18 mouse cellular contexts compared by ENCODE assay signal in the genomic region with DNA sequence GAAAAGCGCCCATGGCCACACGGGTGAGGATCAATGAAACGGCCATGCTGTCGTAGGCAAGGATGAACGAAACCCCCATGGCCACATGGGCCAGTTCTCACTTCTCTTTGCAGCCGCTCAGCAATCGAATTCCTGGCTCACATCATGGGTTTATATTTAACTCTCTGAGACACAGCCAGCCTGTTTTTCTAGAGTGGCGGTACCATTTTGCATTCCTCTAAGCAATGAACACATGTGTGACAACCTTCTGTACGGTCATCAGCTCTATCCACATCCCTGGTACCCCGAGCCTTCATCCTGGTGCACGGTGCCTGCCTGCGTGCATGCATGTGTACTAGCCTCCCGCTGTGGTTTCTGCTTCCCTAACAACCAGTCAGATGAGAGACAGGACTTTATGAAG. TPM values are rescaled to one million over a fixed set of nuclear protein-coding genes. Genes with fewer than 3 reads are reported as not detected.
DNase-seq lines count a peak whose midpoint lies in the region; ATAC-seq and TF ChIP-seq lines count a peak whose summit lies in the region.
"Had no signal": no experiment of that assay in that cellular context is flagged by ENCODE, and none has a peak within 500 bp of the region (broad histone marks: within the 10 kb centered on the region; RNA-seq: fewer than 3 reads in every experiment).

No protein-coding gene starts in this region.

- DNase-seq in frontal cortex, postnatal 10 days (ENCODE audit: low spot score in 2 of 2): no peak
- peak; percentile 53 for DNase-seq in kidney, adult 9 months
- no peak for DNase-seq in kidney, adult 18-20 months
- DNase-seq in liver, postnatal 0 days: no peak
- DNase-seq in telencephalon, adult 2 months (ENCODE audit: low read depth, low spot score): peak; percentile 34
- DNase-seq in adrenal gland, postnatal 4 days (ENCODE audit: low spot score in 2 of 2): no peak
- DNase-seq: cerebellum, adult 11 months; cerebellum, postnatal 25 days; gastrocnemius, postnatal 14 days; left cerebral cortex, postnatal 4 days; thymus, postnatal 36 days had no signal

- no peak for TF ChIP-seq CTCF in liver, postnatal 0 days (IDR thresholded peaks at IDR 0.05; ENCODE audit: low read depth)

- no peaks in the 10 kb centered on the region for H3K27me3 ChIP-seq in liver, postnatal 0 days (ENCODE audit: insufficient read depth, low read length)
- H3K27me3 ChIP-seq in liver, embryonic 12.5 days (replicated peaks): no peaks in the 10 kb centered on the region
- H3K27me3 ChIP-seq: forebrain, embryonic 15.5 days; hindbrain, embryonic 12.5 days had no signal

- H3K36me3 ChIP-seq in liver, postnatal 0 days (replicated peaks; ENCODE audit: insufficient read depth, low read length): no peaks in the 10 kb centered on the region
- H3K36me3 ChIP-seq in liver, embryonic 12.5 days: no peaks in the 10 kb centered on the region
- H3K36me3 ChIP-seq: forebrain, embryonic 15.5 days had no signal

- 73% methylated on average over 13 of the region's 13 CpGs for WGBS in liver, postnatal 0 days (ENCODE audit: insufficient replicate concordance)
- WGBS in liver, embryonic 12.5 days (ENCODE audit: insufficient replicate concordance): 73% methylated on average over 13 of the region's 13 CpGs

- ATAC-seq in frontal cortex, adult (ENCODE audit: low TSS enrichment): peak; percentile 58
- peak; percentile 23; the same call in 1 of the 2 replicates for ATAC-seq in liver, postnatal 0 days
- ATAC-seq in liver, embryonic 12.5 days: no peak
- ATAC-seq: activated CD4-positive, CD25-positive, alpha-beta regulatory T cell, adult 4 months; forebrain, embryonic 15.5 days; midbrain, embryonic 16.5 days had no signal

- no peak for TF ChIP-seq EP300 in liver, postnatal 0 days (IDR thresholded peaks at IDR 0.05; ENCODE audit: low read depth)

- no peak overlapping the region for H3K4me2 ChIP-seq in liver, postnatal 0 days (ENCODE audit: low read depth, low read length)
- H3K4me2 ChIP-seq in liver, embryonic 12.5 days: no peak overlapping the region
- H3K4me2 ChIP-seq: forebrain, embryonic 15.5 days; hindbrain, embryonic 12.5 days had no signal

- peaks cover 40% of the 10 kb centered on the region for H3K4me1 ChIP-seq in liver, postnatal 0 days (ENCODE audit: insufficient read depth)
- H3K4me1 ChIP-seq in liver, embryonic 12.5 days: peaks cover 31% of the 10 kb centered on the region
- H3K4me1 ChIP-seq: hindbrain, embryonic 12.5 days had no signal

- no peaks in the 10 kb centered on the region for H3K9me3 ChIP-seq in liver, postnatal 0 days (ENCODE audit: low read length)
- H3K9me3 ChIP-seq in liver, embryonic 12.5 days (replicated peaks): no peaks in the 10 kb centered on the region
- H3K9me3 ChIP-seq: forebrain, embryonic 15.5 days; hindbrain, embryonic 12.5 days had no signal

- H3K27ac ChIP-seq in liver, postnatal 0 days (ENCODE audit: low read depth): no peak overlapping the region
- no peak overlapping the region for H3K27ac ChIP-seq in liver, embryonic 12.5 days
- H3K27ac ChIP-seq: forebrain, embryonic 15.5 days; hindbrain, embryonic 12.5 days; macrophage had no signal

- H3K4me3 ChIP-seq in liver, postnatal 0 days (ENCODE audit: low read depth, low read length): no peak overlapping the region
- H3K4me3 ChIP-seq in liver, embryonic 12.5 days: no peak overlapping the region
- H3K4me3 ChIP-seq: forebrain, embryonic 15.5 days; hindbrain, embryonic 12.5 days had no signal

- no peak overlapping the region for H3K9ac ChIP-seq in liver, postnatal 0 days (replicated peaks)
- H3K9ac ChIP-seq in liver, embryonic 12.5 days: no peak overlapping the region
- H3K9ac ChIP-seq: forebrain, embryonic 15.5 days; hindbrain, embryonic 12.5 days had no signal

RNA-seq across cellular contexts. Expression of a gene that starts 19.0 kb away (rescaled TPM):
- polyA plus RNA-seq in liver, postnatal 0 days (2015; fragmentation: Nextera tagmentation; extraction: Ambion mirVana): 3.2 and 3.3 TPM in 2 replicates
- polyA plus RNA-seq in liver, embryonic 12.5 days (2016; fragmentation: Nextera tagmentation; extraction: Ambion mirVana): 4.3 TPM in 2 replicates
- total RNA-seq in adrenal gland, postnatal 4 days (2021): 10 to 100 TPM; 45.2 to 47.4 TPM

RNA-seq across cellular contexts. Expression of a gene that starts 32.4 kb away (rescaled TPM):
- 3.7 and 4.0 TPM in 2 replicates for polyA plus RNA-seq in liver, postnatal 0 days (2015; fragmentation: Nextera tagmentation; extraction: Ambion mirVana)
- 11.1 and 12.4 TPM in 2 replicates for polyA plus RNA-seq in liver, embryonic 12.5 days (2016; fragmentation: Nextera tagmentation; extraction: Ambion mirVana)
- 10 to 100 TPM; 26.1 to 28.0 TPM for total RNA-seq in adrenal gland, postnatal 4 days (2021)

RNA-seq across cellular contexts. Expression of a gene that starts 32.6 kb away (rescaled TPM):
- 2.7 and 2.8 TPM in 2 replicates for polyA plus RNA-seq in liver, postnatal 0 days (2015; fragmentation: Nextera tagmentation; extraction: Ambion mirVana)
- polyA plus RNA-seq in liver, embryonic 12.5 days (2016; fragmentation: Nextera tagmentation; extraction: Ambion mirVana): 9.4 and 10.5 TPM in 2 replicates
- total RNA-seq in adrenal gland, postnatal 4 days (2021): 10 to 100 TPM; 17.1 to 19.8 TPM

Comparison
In these comparisons a context has a peak if more than half of its experiments do, and no peak if none do; other contexts are left out.
1. DNase-seq: peak in kidney, adult 9 months (single experiment) and telencephalon, adult 2 months (single experiment); none in frontal cortex, postnatal 10 days (0 of 2), kidney, adult 18-20 months (single experiment), liver, postnatal 0 days (single experiment) and adrenal gland, postnatal 4 days (0 of 2).